Mouse (Mus musculus): ENCODE data around the gene Iqcf5. TPM values are rescaled to one million over a fixed set of nuclear protein-coding genes. Genes with fewer than 3 reads are reported as not detected.

The Iqcf5 gene
- not detected for total RNA-seq (2021)
- long read RNA-seq, experiment 1, result 0 reads
- long read RNA-seq, experiment 2, result 0 reads

GRCm38 (mm10) chr9:106514273-106514672 is at the start of gene Iqcf5:
Iqcf5 (plus strand) TSS chr9:106514573.
- Histone ChIP-seq H3K27ac (no peak within 1 kb of the TSS), H3K4me3 (no peak within 1 kb of the TSS)
- intact Hi-C loops (cut with DNase I), result no loop called here
- no peak for TF ChIP-seq CTCF (IDR thresholded peaks at IDR 0.05)
- DNase-seq (ENCODE audit: extremely low spot score in 1 of 2, low spot score in 2 of 2), result no peak

- no peak for TF ChIP-seq CTCF (IDR thresholded peaks at IDR 0.05)
- intact Hi-C loops (cut with DNase I), result no loop called here
- peak overlapping the region; percentile 60 for H3K4me3 ChIP-seq
- H3K27ac ChIP-seq, result peak overlapping the region; percentile 99
- DNase-seq (ENCODE audit: extremely low spot score in 1 of 2, low spot score in 2 of 2), result peak; percentile 76 to 81
Measured at GRCm38 (mm10) chr9:106464751-106465541, 49.4 kb upstream of the Iqcf5 start.

- H3K4me3 ChIP-seq, result peak within 1 kb of the TSS; percentile 60
- H3K27ac ChIP-seq, result peak within 1 kb of the TSS; percentile 99
- intact Hi-C loops (cut with DNase I), result no loop called here
- peak in 1 of 2 experiments; percentile 48 for DNase-seq (ENCODE audit: extremely low spot score in 1 of 2, low spot score in 2 of 2)
- TF ChIP-seq CTCF (IDR thresholded peaks at IDR 0.05), result no peak
Measured at GRCm38 (mm10) chr9:106465571-106466200, 48.7 kb upstream of the Iqcf5 start, which contains the start of gene Gpr62. Gpr62 (minus strand) TSS chr9:106465938.

GRCm38 (mm10) chr9:106466721-106467120 is 47.7 kb upstream of the Iqcf5 start:
- intact Hi-C loops (cut with DNase I), result no loop called here
- H3K4me3 ChIP-seq, result no peak overlapping the region
- no peak for TF ChIP-seq CTCF (IDR thresholded peaks at IDR 0.05)
- no peak for DNase-seq (ENCODE audit: extremely low spot score in 1 of 2, low spot score in 2 of 2)
- H3K27ac ChIP-seq, result no peak overlapping the region

GRCm38 (mm10) chr9:106467746-106468145 is 46.6 kb upstream of the Iqcf5 start:
- no peak for TF ChIP-seq CTCF (IDR thresholded peaks at IDR 0.05)
- H3K4me3 ChIP-seq, result no peak overlapping the region
- H3K27ac ChIP-seq, result no peak overlapping the region
- intact Hi-C loops (cut with DNase I), result no loop called here
- DNase-seq (ENCODE audit: extremely low spot score in 1 of 2, low spot score in 2 of 2), result no peak

DNA sequence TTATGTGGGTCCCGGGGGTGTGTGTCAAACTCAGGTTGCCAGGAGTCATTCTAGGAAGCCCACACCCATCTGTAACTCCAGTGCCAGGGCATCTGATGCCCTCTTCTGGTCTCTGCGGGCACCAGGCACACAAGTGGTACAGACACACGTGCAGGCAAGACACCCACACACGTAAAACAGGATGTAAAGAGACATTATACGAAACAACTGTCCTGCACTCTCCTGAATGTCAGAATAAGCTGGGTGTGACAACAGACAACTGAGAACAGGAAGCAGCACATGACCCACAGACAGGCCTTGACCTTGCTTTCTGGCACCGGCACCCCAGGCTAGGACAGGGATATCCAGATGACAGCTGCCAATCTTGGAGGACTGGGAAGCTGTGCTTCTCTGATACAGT is 45.1 kb upstream of the Iqcf5 start:
- no peak for DNase-seq (ENCODE audit: extremely low spot score in 1 of 2, low spot score in 2 of 2)
- Histone ChIP-seq H3K27ac (no peak overlapping the region), H3K4me3 (no peak overlapping the region)
- intact Hi-C loops (cut with DNase I), result no loop called here
- no peak for TF ChIP-seq CTCF (IDR thresholded peaks at IDR 0.05)

GRCm38 (mm10) chr9:106469776-106470175 is 44.6 kb upstream of the Iqcf5 start:
- H3K27ac ChIP-seq, result no peak overlapping the region
- no peak for TF ChIP-seq CTCF (IDR thresholded peaks at IDR 0.05)
- no peak for DNase-seq (ENCODE audit: extremely low spot score in 1 of 2, low spot score in 2 of 2)
- H3K4me3 ChIP-seq, result no peak overlapping the region
- intact Hi-C loops (cut with DNase I), result loop anchor here (5.0 kb wide), 1 partner anchor 102 kb away; the partner anchor contains the start of gene Dusp7

DNA sequence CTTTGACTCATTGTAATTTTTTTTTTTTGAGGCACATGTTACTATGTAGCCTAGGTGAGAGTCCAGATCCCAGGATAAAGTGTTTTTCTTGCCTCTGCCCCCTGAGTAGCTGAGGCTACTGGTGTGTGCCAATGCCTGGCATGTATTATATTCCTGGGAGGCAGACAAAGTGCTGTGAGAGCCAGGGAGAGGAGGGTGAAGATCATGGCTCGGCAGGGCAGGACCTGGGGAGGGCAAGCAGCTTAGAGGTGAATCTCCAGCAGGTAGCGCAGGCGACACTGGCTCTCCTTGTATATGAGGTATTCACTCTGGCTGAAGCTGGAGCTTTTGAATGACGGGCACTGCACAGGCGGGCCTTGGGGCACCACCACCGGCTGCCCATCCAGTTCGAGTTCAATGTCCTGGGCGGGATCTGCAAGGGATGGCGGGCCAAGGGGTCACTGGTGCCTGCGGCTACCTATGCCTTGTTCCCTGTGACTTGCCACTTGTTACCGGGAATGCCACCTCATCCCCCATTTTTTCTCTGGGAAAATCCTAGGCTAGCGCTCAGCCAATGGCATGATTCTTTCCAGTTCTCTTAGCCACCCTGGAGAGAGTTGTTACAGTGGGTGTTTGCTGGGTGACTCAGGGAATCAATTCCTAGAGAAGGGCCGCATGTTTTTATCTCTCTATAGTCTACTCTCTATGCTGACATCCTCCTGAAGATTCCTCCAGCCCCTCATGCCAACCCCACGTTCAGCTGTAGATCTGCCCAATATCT is 43.2 kb upstream of the Iqcf5 start:
- Histone ChIP-seq H3K27ac (peak overlapping the region; percentile 83), H3K4me3 (no peak overlapping the region)
- no peak for TF ChIP-seq CTCF (IDR thresholded peaks at IDR 0.05)
- DNase-seq (ENCODE audit: extremely low spot score in 1 of 2, low spot score in 2 of 2), result no peak
- intact Hi-C loops (cut with DNase I), result loop anchor here (5.0 kb wide), 1 partner anchor 104 kb away; the partner anchor contains the start of gene Dusp7

- no peak for TF ChIP-seq CTCF (IDR thresholded peaks at IDR 0.05)
- intact Hi-C loops (cut with DNase I), result loop anchor here (5.0 kb wide), 1 partner anchor 105 kb away; the partner anchor contains the start of gene Dusp7
Measured at GRCm38 (mm10) chr9:106471892-106472291, 42.5 kb upstream of the Iqcf5 start.

DNA sequence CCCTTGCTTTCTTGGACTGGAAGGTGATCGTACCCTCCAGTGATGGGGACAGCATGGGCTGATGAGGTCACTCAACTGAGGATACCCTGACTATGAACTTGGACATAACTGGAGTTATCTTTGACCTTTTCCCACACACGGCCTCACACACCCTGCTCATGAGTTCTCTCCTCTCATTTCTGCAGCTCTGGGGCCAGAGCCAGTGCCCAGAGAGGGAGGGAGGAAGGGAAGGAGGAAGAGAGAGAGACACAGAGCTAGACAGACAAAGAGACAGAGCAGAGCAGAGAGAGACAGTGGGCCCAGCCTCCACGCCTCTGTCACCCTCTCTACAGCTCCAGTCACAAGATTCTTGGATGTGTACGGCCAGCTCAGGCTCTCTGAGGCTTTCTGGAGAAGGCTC is 42.1 kb upstream of the Iqcf5 start:
- no peak for DNase-seq (ENCODE audit: extremely low spot score in 1 of 2, low spot score in 2 of 2)
- intact Hi-C loops (cut with DNase I), result loop anchor here (5.0 kb wide), 1 partner anchor 105 kb away; the partner anchor contains the start of gene Dusp7
- H3K4me3 ChIP-seq, result no peak overlapping the region
- H3K27ac ChIP-seq, result peak overlapping the region; percentile 83
- TF ChIP-seq CTCF (IDR thresholded peaks at IDR 0.05), result no peak

More at GRCm38 (mm10) chr9:106471892-106472291, 42.5 kb upstream of the Iqcf5 start:
- Histone ChIP-seq H3K27ac (peak overlapping the region; percentile 83), H3K4me3 (no peak overlapping the region)
- no peak for DNase-seq (ENCODE audit: extremely low spot score in 1 of 2, low spot score in 2 of 2)

DNA sequence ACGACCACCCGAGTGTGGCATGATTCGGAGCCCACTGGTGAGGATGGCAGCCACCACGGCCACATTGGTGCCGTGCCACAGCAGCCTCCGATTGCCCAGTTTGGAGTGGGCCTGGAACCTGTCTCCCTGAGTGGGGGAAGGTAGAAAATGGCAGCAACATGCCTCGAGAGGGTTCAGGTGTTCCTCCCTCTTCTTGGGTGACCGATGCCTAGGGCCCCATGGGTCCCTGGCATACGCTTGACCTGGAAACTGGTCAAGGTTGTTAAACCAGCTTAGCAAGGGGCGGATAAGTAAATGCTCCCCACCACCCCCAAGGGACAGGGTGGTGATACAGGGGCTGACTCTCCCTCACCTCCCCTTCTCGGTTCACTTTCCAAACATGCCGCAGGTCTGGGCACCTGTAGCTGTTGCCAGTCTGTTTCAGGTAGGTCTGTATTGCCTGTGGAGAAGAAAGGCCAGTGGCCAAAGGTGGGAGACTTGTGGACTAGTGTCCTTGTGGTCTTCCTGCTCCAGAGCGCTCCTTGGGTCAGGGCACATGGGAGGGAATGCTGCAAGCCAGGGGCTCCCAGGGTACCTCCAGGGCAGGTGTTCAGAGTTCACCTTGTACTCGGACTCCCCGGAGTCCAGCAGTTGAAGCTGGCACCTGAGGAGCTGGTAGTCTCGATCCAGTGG is 41.2 kb upstream of the Iqcf5 start:
- H3K4me3 ChIP-seq, result no peak overlapping the region
- DNase-seq (ENCODE audit: extremely low spot score in 1 of 2, low spot score in 2 of 2), result peak in 1 of 2 experiments; percentile 9
- TF ChIP-seq CTCF (IDR thresholded peaks at IDR 0.05), result no peak
- peak overlapping the region; percentile 83 for H3K27ac ChIP-seq
- intact Hi-C loops (cut with DNase I), result loop anchor here (5.0 kb wide), 1 partner anchor 106 kb away; the partner anchor contains the start of gene Dusp7
